Mouse (Mus musculus): ENCODE results near the gene Tubb1. TPM values are rescaled to one million over a fixed set of nuclear protein-coding genes. Genes with fewer than 3 reads are reported as not detected.

Gene Tubb1
- total and polyA plus RNA-seq, 3 experiments: 0.05 TPM; not detected in 2

GRCm38 (mm10) chr2:174446492-174446891 lies 4.0 kb upstream of the Tubb1 start:
- peaks cover 9% of the 10 kb centered on the region; the same call in 1 of the 2 replicates for H3K4me1 ChIP-seq (ENCODE audit: insufficient read depth, low read depth, low read length)
- peaks cover 53% of the 10 kb centered on the region for H3K27me3 ChIP-seq (ENCODE audit: insufficient read depth, low read length)
- H3K4me3 ChIP-seq (ENCODE audit: low read depth, low read length): no peak overlapping the region
- H3K36me3 ChIP-seq (replicated peaks): no peaks in the 10 kb centered on the region
- no peaks in the 10 kb centered on the region for H3K9me3 ChIP-seq (replicated peaks)
- no peak for TF ChIP-seq CTCF (IDR thresholded peaks at IDR 0.05; ENCODE audit: low read depth, low read length)
- TF ChIP-seq TAL1 (conservative IDR thresholded peaks at IDR 0.05; ENCODE audit: low read depth, low read length): no peak
- TF ChIP-seq GATA2 (IDR thresholded peaks at IDR 0.05; ENCODE audit: borderline replicate concordance, low read depth, low read length): no peak
- TF ChIP-seq POLR2AphosphoS5 (IDR thresholded peaks at IDR 0.05; ENCODE audit: insufficient replicate concordance, low read depth, low read length): no peak
- no peak for TF ChIP-seq GATA1 (IDR thresholded peaks at IDR 0.05; ENCODE audit: borderline replicate concordance, low read length)
- DNase-seq (ENCODE audit: low spot score) (no peak), ATAC-seq (ENCODE audit: extremely low read depth, insufficient number of reproducible peaks, low FRiP score, poor library complexity, severe bottlenecking) (no peak)

GRCm38 (mm10) chr2:174446905-174447304 lies 3.6 kb upstream of the Tubb1 start:
- H3K4me3 ChIP-seq (ENCODE audit: low read depth, low read length): no peak overlapping the region
- peaks cover 13% of the 10 kb centered on the region for H3K4me1 ChIP-seq (ENCODE audit: insufficient read depth, low read depth, low read length)
- no peak for DNase-seq (ENCODE audit: low spot score)
- no peak for TF ChIP-seq CTCF (IDR thresholded peaks at IDR 0.05; ENCODE audit: low read depth, low read length)
- no peak for TF ChIP-seq GATA1 (IDR thresholded peaks at IDR 0.05; ENCODE audit: borderline replicate concordance, low read length)
- no peak for TF ChIP-seq TAL1 (conservative IDR thresholded peaks at IDR 0.05; ENCODE audit: low read depth, low read length)
- no peak for TF ChIP-seq POLR2AphosphoS5 (IDR thresholded peaks at IDR 0.05; ENCODE audit: insufficient replicate concordance, low read depth, low read length)
- TF ChIP-seq GATA2 (IDR thresholded peaks at IDR 0.05; ENCODE audit: borderline replicate concordance, low read depth, low read length): no peak
- no peaks in the 10 kb centered on the region for H3K36me3 ChIP-seq (replicated peaks)
- no peaks in the 10 kb centered on the region for H3K9me3 ChIP-seq (replicated peaks)
- no peak for ATAC-seq (ENCODE audit: extremely low read depth, insufficient number of reproducible peaks, low FRiP score, poor library complexity, severe bottlenecking)
- H3K27me3 ChIP-seq (ENCODE audit: insufficient read depth, low read length): peaks cover 52% of the 10 kb centered on the region

DNA sequence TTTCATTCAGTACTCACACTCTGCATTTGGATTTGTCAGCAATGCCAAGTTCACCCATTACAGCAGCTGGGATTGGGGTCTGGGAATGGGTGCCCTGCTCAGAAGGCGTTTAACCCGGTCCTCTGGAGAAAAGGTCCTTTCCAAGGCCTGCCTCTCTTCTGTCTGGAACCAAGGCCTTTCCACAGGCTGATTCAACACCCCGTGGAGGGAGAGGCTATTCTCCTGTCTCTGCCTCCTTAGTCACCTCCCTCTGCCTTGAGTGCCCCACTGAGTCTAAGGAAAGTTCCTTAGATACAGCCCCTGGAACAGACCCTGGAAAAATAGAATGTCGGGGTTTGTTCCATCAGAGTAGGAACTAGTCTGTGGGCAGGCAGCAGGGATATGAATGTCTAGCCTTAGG lies 2.1 kb upstream of the Tubb1 start:
- DNase-seq (ENCODE audit: low spot score) (no peak), ATAC-seq (ENCODE audit: extremely low read depth, insufficient number of reproducible peaks, low FRiP score, poor library complexity, severe bottlenecking) (no peak)
- H3K36me3 ChIP-seq (replicated peaks): no peaks in the 10 kb centered on the region
- peaks cover 21% of the 10 kb centered on the region for H3K4me1 ChIP-seq (ENCODE audit: insufficient read depth, low read depth, low read length)
- TF ChIP-seq CTCF (IDR thresholded peaks at IDR 0.05; ENCODE audit: low read depth, low read length): no peak
- no peak for TF ChIP-seq GATA2 (IDR thresholded peaks at IDR 0.05; ENCODE audit: borderline replicate concordance, low read depth, low read length)
- no peak for TF ChIP-seq POLR2AphosphoS5 (IDR thresholded peaks at IDR 0.05; ENCODE audit: insufficient replicate concordance, low read depth, low read length)
- H3K4me3 ChIP-seq (ENCODE audit: low read depth, low read length): no peak overlapping the region
- peaks cover 45% of the 10 kb centered on the region for H3K27me3 ChIP-seq (ENCODE audit: insufficient read depth, low read length)
- H3K9me3 ChIP-seq (replicated peaks): no peaks in the 10 kb centered on the region

DNA sequence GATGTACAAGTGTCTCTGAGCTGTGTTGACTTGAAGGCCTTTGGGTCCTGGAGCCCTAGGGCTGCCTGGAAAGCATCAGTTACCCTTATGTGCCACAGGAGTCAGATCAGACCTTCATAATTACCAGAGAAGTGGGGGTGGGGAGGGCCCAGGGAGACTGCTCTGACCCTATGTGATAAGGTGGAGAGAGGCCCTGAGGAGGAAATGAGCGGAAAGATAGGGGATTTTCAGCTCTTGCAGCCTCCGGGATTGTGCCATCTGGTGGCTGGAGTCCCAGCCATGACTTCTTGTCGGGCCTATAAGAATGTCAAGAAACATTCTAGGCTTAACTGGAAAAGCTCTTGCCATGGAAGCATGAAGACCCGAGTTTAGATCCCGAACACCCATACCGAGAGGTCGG lies 3.2 kb downstream of the Tubb1 start:
- Histone ChIP-seq H3K27me3 (ENCODE audit: insufficient read depth, low read length) (peaks cover 10% of the 10 kb centered on the region), H3K4me3 (ENCODE audit: low read depth, low read length) (no peak overlapping the region), H3K9me3 (replicated peaks) (no peaks in the 10 kb centered on the region), H3K36me3 (replicated peaks) (peaks cover 2% of the 10 kb centered on the region), H3K4me1 (ENCODE audit: insufficient read depth, low read depth, low read length) (peaks cover 33% of the 10 kb centered on the region)
- TF ChIP-seq CTCF (IDR thresholded peaks at IDR 0.05; ENCODE audit: low read depth, low read length) (no peak), TAL1 (conservative IDR thresholded peaks at IDR 0.05; ENCODE audit: low read depth, low read length) (peak; percentile 68)
- DNase-seq (ENCODE audit: low spot score) (peak; percentile 77), ATAC-seq (ENCODE audit: extremely low read depth, insufficient number of reproducible peaks, low FRiP score, poor library complexity, severe bottlenecking) (peak; percentile 93)

- Histone ChIP-seq H3K4me3 (ENCODE audit: low read depth, low read length) (no peak overlapping the region), H3K27me3 (ENCODE audit: insufficient read depth, low read length) (peaks cover 5% of the 10 kb centered on the region), H3K9me3 (replicated peaks) (no peaks in the 10 kb centered on the region), H3K4me1 (ENCODE audit: insufficient read depth, low read depth, low read length) (peaks cover 33% of the 10 kb centered on the region), H3K36me3 (replicated peaks) (peaks cover 53% of the 10 kb centered on the region)
- no peak for ATAC-seq (ENCODE audit: extremely low read depth, insufficient number of reproducible peaks, low FRiP score, poor library complexity, severe bottlenecking)
- no peak for TF ChIP-seq GATA1 (IDR thresholded peaks at IDR 0.05; ENCODE audit: borderline replicate concordance, low read length)
- DNase-seq (ENCODE audit: low spot score): no peak
Measured at GRCm38 (mm10) chr2:174459365-174459764, 8.9 kb downstream of the Tubb1 start.

DNA sequence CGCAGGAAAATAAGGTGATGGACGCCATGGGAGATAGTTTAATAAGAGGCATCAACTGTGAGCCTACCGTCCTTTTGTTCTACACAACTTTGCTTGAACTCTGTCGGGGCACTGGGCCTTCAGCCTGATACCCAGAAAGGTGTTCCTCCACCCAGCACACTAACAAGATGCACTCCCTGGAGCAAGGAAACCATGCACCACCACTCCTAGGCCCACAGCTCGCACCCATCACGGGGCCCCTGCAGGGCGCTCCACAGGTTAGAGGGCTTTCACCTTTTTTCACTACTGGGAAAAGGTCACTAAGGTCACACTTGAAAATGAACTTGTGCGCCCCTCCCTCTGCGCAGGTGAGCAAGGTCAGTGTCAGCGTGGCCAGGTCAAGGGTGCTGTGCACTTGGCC lies 12.9 kb downstream of the Tubb1 start:
- no peaks in the 10 kb centered on the region for H3K9me3 ChIP-seq (replicated peaks)
- peaks cover 51% of the 10 kb centered on the region for H3K4me1 ChIP-seq (ENCODE audit: insufficient read depth, low read depth, low read length)
- no peak for ATAC-seq (ENCODE audit: extremely low read depth, insufficient number of reproducible peaks, low FRiP score, poor library complexity, severe bottlenecking)
- H3K36me3 ChIP-seq (replicated peaks): peaks cover 92% of the 10 kb centered on the region
- no peak for DNase-seq (ENCODE audit: low spot score)
- peak overlapping the region; percentile 79 for H3K4me3 ChIP-seq (ENCODE audit: low read depth, low read length)
- no peak for TF ChIP-seq GATA1 (IDR thresholded peaks at IDR 0.05; ENCODE audit: borderline replicate concordance, low read length)
- 0 out of 2 replicates have a peak, but pooled peaks have one; percentile 69 for TF ChIP-seq POLR2AphosphoS5 (IDR thresholded peaks at IDR 0.05; ENCODE audit: insufficient replicate concordance, low read depth, low read length)
- TF ChIP-seq GATA2 (IDR thresholded peaks at IDR 0.05; ENCODE audit: borderline replicate concordance, low read depth, low read length): no peak
- no peaks in the 10 kb centered on the region for H3K27me3 ChIP-seq (ENCODE audit: insufficient read depth, low read length)

- Histone ChIP-seq H3K4me3 (ENCODE audit: low read depth, low read length) (peak within 1 kb of the TSS; percentile 79), H3K9me3 (replicated peaks) (no peaks in the 10 kb centered on the region), H3K4me1 (ENCODE audit: insufficient read depth, low read depth, low read length) (peaks cover 57% of the 10 kb centered on the region), H3K27me3 (ENCODE audit: insufficient read depth, low read length) (no peaks in the 10 kb centered on the region), H3K36me3 (replicated peaks) (peaks cover 95% of the 10 kb centered on the region)
- DNase-seq (ENCODE audit: low spot score): peak; percentile 96
- ATAC-seq (ENCODE audit: extremely low read depth, insufficient number of reproducible peaks, low FRiP score, poor library complexity, severe bottlenecking): peak; percentile 99
- TF ChIP-seq TAL1 (conservative IDR thresholded peaks at IDR 0.05; ENCODE audit: low read depth, low read length) (no peak), GATA1 (IDR thresholded peaks at IDR 0.05; ENCODE audit: borderline replicate concordance, low read length) (no peak)
Measured at GRCm38 (mm10) chr2:174463789-174464523, 13.5 kb downstream of the Tubb1 start, which contains the start of gene Atp5e. Gene Atp5e (minus strand): TSS chr2:174464105.
